Mouse (Mus musculus) lung, postnatal 0 days (tissue): ENCODE data around the gene Dennd2a. TPM values are rescaled to one million over a fixed set of nuclear protein-coding genes. Genes with fewer than 3 reads are reported as not detected.
"Not testable (repeated sequence)": the region's sequence is repeated elsewhere in the genome, so short reads cannot be mapped to it uniquely, and the experiment has no call there.

Experiments
- ATAC-seq: fragments of 200-750 bp; cut with Nextera tagmentation; 2 replicates; pipeline ENCODE4 v1.8.0; 2017; ENCODE audit warnings: moderate library complexity
- DNase-seq: peaks from one replicate; pipeline ENCODE4 v3.0.0-alpha.2; 2016; ENCODE audit warnings: low spot score
- H3K27ac ChIP-seq: fragments of 300-500 bp; sonication (generic); 2 replicates; pipeline ENCODE4 v1.5.1; 2014; ENCODE audit warnings: antibody characterized with exemption, mild to moderate bottlenecking, low read length, mixed read lengths
- H3K27me3 ChIP-seq: fragments of 300-500 bp; sonication (generic); replicated peaks from 2 replicates; pipeline ENCODE4 v1.6.1; 2014; ENCODE audit warnings: low read length, mixed read lengths; ENCODE audit not compliant: insufficient read depth
- H3K36me3 ChIP-seq: fragments of 300-500 bp; sonication (generic); 2 replicates; pipeline ENCODE4 v1.6.1; 2014; ENCODE audit warnings: low read length, mixed read lengths; ENCODE audit not compliant: insufficient read depth
- H3K4me1 ChIP-seq: fragments of 300-500 bp; sonication (generic); 2 replicates; pipeline ENCODE4 v1.6.1; 2014; ENCODE audit warnings: antibody characterized with exemption, low read depth, low read length, mixed read lengths; ENCODE audit not compliant: insufficient read depth
- H3K4me2 ChIP-seq: fragments of 300-500 bp; sonication (generic); replicated peaks from 2 replicates; pipeline ENCODE4 v1.6.1; 2014; ENCODE audit warnings: low read depth, mild to moderate bottlenecking, low read length, moderate library complexity, mixed read lengths
- H3K4me3 ChIP-seq: fragments of 300-500 bp; sonication (generic); 2 replicates; pipeline ENCODE4 v1.5.1; 2014; ENCODE audit warnings: low read depth, low read length
- H3K9ac ChIP-seq: fragments of 300-500 bp; sonication (generic); replicated peaks from 2 replicates; pipeline ENCODE4 v1.6.1; 2014; ENCODE audit warnings: low read depth, mild to moderate bottlenecking
- H3K9me3 ChIP-seq: fragments of 300-500 bp; sonication (generic); 2 replicates; pipeline ENCODE4 v1.6.1; 2016; ENCODE audit warnings: low read length, mixed read lengths
- CTCF ChIP-seq: IDR thresholded peaks from 2 replicates; pipeline ENCODE4 v1.5.1; 2016; ENCODE audit warnings: antibody characterized with exemption, mild to moderate bottlenecking
- EP300 ChIP-seq: IDR thresholded peaks from 2 replicates; pipeline ENCODE4 v1.6.1; 2016; ENCODE audit warnings: antibody characterized with exemption, mild to moderate bottlenecking, control low read depth
- WGBS: fragments of 180-500 bp; shearing (Covaris S2); extraction: QIAGEN DNeasy Blood & Tissue Kit; methylation state at CpG from one replicate; pipeline ENCODE4 v1.1.7; 2014; 5-methylcytosine and 5-hydroxymethylcytosine counted together
- polyA plus RNA-seq: library from polyadenylated mRNA; unstranded; fragments of >200 nt; fragmentation: Nextera tagmentation; extraction: Ambion mirVana; gene quantifications from 2 replicates; pipeline ENCODE4 v1.2.1, GENCODE M21; 2015

Gene Dennd2a
- polyA plus RNA-seq, 1 experiment from 2014 or later, result 13.8 TPM

DNA sequence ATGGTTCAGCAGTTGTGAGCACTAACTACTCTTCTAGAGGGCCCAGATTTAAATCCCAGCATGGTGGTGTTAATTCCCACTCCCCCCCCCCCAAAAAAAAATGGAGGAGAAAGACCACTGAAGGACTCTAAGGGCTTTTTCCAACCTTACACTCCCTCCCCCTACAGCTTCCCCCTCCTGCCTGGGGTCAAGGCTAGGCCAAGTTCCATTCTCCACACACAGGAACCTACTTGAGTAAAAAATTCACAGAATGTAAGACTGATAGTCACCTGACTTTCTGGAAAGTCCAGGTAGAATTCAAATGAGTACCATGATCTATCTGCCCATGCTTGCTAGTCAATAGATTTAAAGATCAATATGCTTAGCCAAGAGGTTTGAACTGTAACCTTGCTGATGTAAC is 117.5 kb downstream of the Dennd2a start:
- H3K4me3 ChIP-seq, result no peak overlapping the region
- no peak for ATAC-seq
- H3K9ac ChIP-seq, result no peak overlapping the region
- no peaks in the 10 kb centered on the region for H3K36me3 ChIP-seq
- TF ChIP-seq EP300, result no peak
- no peak for TF ChIP-seq CTCF
- H3K27ac ChIP-seq, result no peak overlapping the region
- H3K9me3 ChIP-seq, result no peaks in the 10 kb centered on the region
- H3K4me1 ChIP-seq, result no peaks in the 10 kb centered on the region
- H3K27me3 ChIP-seq, result no peaks in the 10 kb centered on the region
- H3K4me2 ChIP-seq, result no peak overlapping the region
- DNase-seq, result no peak

DNA sequence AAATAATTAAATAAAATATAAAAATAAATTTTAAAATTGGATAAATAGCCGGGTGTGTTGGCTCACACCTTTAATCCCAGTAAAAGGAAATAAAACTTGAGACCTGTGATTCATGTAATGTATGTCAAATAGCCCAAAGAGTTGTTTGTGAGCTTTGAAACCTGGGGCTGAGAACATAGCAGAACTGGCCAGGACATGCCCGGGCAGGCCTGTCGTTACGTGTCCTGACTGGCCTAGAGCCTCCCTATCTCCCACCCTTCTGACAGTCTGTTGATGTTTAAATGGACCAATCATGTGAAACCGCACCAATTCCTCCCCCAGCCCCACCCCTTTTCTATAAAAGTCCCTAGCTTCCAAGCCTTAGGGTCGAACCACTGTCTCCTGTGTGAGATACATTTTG is 120.1 kb downstream of the Dennd2a start:
- H3K27me3 ChIP-seq, DNase-seq: not testable (repeated sequence)

DNA sequence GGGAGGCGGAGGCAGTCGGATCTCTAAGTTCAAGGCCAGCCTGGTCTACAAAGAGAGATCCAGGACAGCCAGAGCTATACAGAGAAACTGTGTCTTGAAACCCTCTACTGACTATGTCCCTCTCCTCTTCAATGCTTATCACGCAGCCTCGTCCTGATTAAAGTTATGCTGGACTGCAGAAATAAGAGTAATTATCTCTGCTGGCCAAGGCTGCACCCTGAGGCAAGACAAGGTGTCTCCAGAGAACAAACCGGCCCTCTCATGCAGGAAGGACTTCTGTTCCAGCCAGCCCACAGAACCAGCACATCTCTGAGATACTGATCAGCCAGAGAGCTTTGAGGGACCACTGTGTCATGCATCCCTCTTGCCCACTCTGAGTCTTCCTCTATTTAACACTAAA is 121.8 kb downstream of the Dennd2a start:
- Histone ChIP-seq H3K9ac (no peak overlapping the region), H3K4me3 (no peak overlapping the region), H3K4me2 (no peak overlapping the region), H3K4me1 (no peaks in the 10 kb centered on the region), H3K36me3 (no peaks in the 10 kb centered on the region), H3K27ac (no peak overlapping the region), H3K27me3 (no peaks in the 10 kb centered on the region), H3K9me3 (no peaks in the 10 kb centered on the region)
- TF ChIP-seq EP300, result no peak
- TF ChIP-seq CTCF, result no peak
- 86% methylated on average over 5 of the region's 5 CpGs for WGBS
- ATAC-seq (no peak), DNase-seq (no peak)

More for the DNA sequence above, 120.1 kb downstream of the Dennd2a start:
- H3K4me2 ChIP-seq, H3K4me3 ChIP-seq, H3K36me3 ChIP-seq, H3K9ac ChIP-seq, H3K4me1 ChIP-seq, ATAC-seq, H3K9me3 ChIP-seq, H3K27ac ChIP-seq: not testable (repeated sequence)
- 89% methylated on average over 6 of the region's 6 CpGs for WGBS

DNA sequence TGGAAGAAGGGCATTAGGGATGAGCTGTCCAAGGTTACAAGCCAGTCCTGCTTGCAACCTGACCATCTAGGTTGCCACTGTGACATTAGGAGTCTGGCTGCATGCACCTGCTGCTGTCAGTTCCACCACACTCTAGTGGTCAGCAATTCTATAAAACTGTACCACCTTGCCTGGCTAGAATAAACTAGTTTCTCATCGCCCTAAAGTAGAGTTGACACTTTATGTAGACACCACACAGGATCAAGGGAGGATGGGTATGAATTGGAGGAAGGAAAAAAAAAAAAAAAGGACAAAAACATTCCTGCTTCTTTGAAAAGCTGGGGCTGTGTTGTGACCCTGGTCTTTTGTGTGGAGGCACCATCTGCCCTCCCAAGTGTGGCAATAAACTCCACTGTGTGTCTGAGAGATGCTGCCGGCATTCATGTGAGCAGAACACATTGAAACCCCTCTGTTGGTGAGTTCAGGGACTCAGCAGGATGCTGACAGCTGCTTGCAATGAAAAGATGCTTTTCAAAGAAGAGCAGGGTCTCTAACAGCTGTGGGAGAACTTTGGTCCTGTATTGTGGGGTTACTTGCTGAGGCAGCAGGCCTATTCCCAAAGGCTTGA is 122.7 kb downstream of the Dennd2a start:
- H3K27me3 ChIP-seq, result no peaks in the 10 kb centered on the region
- no peak overlapping the region for H3K9ac ChIP-seq
- no peaks in the 10 kb centered on the region for H3K4me1 ChIP-seq
- no peaks in the 10 kb centered on the region for H3K36me3 ChIP-seq
- 71% methylated on average over 2 of the region's 2 CpGs for WGBS
- no peak overlapping the region for H3K27ac ChIP-seq
- no peak overlapping the region for H3K4me2 ChIP-seq
- DNase-seq (no peak), ATAC-seq (no peak)
- TF ChIP-seq EP300, result no peak
- TF ChIP-seq CTCF, result no peak
- H3K4me3 ChIP-seq, result no peak overlapping the region
- no peaks in the 10 kb centered on the region for H3K9me3 ChIP-seq

DNA sequence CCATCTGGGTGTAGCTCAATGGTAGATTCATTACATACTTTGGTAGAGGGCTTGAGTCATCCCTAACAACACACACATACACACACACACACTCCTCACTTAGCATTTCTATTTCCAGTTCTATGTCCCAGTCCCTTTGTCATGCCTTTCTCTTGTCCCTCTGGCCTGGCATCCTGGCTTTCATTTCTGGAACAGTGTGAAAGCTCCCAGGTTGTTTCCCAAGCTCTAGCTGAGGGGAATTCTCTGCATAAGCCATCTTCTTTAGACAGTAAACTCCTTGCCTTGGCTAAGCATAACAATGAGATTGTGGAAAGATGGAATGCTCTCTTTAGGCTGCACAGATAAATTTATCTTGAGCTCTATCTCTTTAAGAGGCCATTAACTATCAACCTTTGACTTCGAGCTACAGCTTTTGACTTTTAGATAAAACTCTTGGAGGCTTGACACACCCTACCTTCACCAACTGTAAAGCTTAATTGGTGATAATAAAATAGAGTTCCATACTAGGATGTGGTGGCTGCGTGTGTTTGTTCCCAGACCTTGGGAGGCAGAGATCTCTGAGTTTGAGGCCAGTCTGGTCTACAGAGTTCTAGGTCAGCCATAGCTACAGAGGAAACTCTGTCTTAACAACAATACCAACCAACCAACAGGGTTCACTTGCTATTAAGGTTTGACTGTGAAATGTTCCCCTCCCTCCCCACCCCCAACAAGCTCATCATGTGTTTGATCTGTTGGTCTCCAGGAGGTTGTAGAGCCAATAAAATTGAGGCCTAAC is 123.4 kb downstream of the Dennd2a start:
- Histone ChIP-seq H3K4me1 (no peaks in the 10 kb centered on the region), H3K27me3 (no peaks in the 10 kb centered on the region), H3K4me2 (no peak overlapping the region), H3K27ac (no peak overlapping the region), H3K36me3 (no peaks in the 10 kb centered on the region), H3K9ac (no peak overlapping the region), H3K9me3 (no peaks in the 10 kb centered on the region), H3K4me3 (no peak overlapping the region)
- DNase-seq (no peak), ATAC-seq (no peak)
- WGBS, result 80% methylated on average over 2 of the region's 2 CpGs
- no peak for TF ChIP-seq EP300

DNA sequence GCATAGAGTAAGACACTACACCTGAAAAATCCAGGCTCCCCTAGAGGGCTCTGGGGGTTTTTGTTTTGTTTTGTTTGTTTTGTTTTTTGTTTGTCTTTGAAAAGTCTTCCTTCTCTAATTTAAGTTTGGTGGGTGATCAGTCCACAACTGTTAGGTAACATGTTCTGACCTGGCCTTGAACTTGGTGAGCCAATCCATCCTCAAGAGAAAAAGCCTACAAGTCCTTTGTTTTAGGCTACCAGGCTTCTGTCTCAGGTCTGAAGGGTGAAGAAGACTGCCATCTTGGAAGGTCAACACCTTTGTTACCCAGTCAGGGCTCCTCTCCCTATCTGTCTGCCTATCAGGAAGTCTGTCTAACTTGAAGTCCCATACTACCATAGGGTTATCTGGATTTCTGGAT is 124.0 kb downstream of the Dennd2a start:
- H3K27ac ChIP-seq, result no peak overlapping the region
- TF ChIP-seq CTCF, result no peak
- TF ChIP-seq EP300, result no peak

More for the DNA sequence above, 124.0 kb downstream of the Dennd2a start:
- no peaks in the 10 kb centered on the region for H3K36me3 ChIP-seq
- no peaks in the 10 kb centered on the region for H3K27me3 ChIP-seq
- no peaks in the 10 kb centered on the region for H3K4me1 ChIP-seq
- no peak overlapping the region for H3K4me3 ChIP-seq
- H3K9me3 ChIP-seq, result no peaks in the 10 kb centered on the region
- ATAC-seq (no peak), DNase-seq (no peak)
- H3K4me2 ChIP-seq, result no peak overlapping the region
- H3K9ac ChIP-seq, result no peak overlapping the region
